Comparison of ENCODE assay signal across 23 mouse cellular contexts in genomic region chr8:115458119-115458518, GRCm38 (mm10).
"Had no signal": no experiment of that assay in that cellular context is flagged by ENCODE, and none has a peak within 500 bp of the region (broad histone marks: within the 10 kb centered on the region; RNA-seq: fewer than 3 reads in every experiment).

No protein-coding gene starts in this region.

- H3K4me1 ChIP-seq: heart, embryonic 15.5 days had no signal

- ATAC-seq: forebrain, postnatal 0 days; hindbrain, postnatal 0 days had no signal

- H3K27me3 ChIP-seq: heart, embryonic 15.5 days; hindbrain, embryonic 13.5 days; hindbrain, embryonic 15.5 days; limb, embryonic 12.5 days had no signal

- H3K27ac ChIP-seq: heart, embryonic 13.5 days; heart, embryonic 15.5 days; hindbrain, embryonic 13.5 days; hindbrain, embryonic 15.5 days; hindbrain, postnatal 0 days; layer of hippocampus, adult 2 months; left cerebral cortex, adult 2 months; limb, embryonic 10.5 days; limb, embryonic 12.5 days had no signal

- H3K9ac ChIP-seq: forebrain, postnatal 0 days; heart, embryonic 13.5 days; heart, embryonic 15.5 days; hindbrain, embryonic 13.5 days; hindbrain, embryonic 15.5 days; limb, embryonic 12.5 days had no signal

- DNase-seq: forebrain, postnatal 0 days; gastrocnemius, postnatal 14 days; gastrocnemius, postnatal 36 days; heart, adult 18-20 months; heart, postnatal 14 days; heart, postnatal 36 days; kidney, adult 18-20 months; kidney, adult 8-10 months; kidney, postnatal 10 days; kidney, postnatal 25 days; kidney, postnatal 4 days; liver had no signal

- H3K36me3 ChIP-seq: heart, embryonic 13.5 days; heart, embryonic 15.5 days; hindbrain, embryonic 13.5 days; hindbrain, embryonic 15.5 days; limb, embryonic 10.5 days; limb, embryonic 12.5 days had no signal

- H3K4me3 ChIP-seq: heart, embryonic 13.5 days; heart, embryonic 15.5 days; hindbrain, embryonic 13.5 days; hindbrain, embryonic 15.5 days; layer of hippocampus, adult 2 months; left cerebral cortex, adult 2 months; limb, embryonic 10.5 days; limb, embryonic 12.5 days had no signal

- H3K9me3 ChIP-seq: heart, embryonic 13.5 days; heart, embryonic 15.5 days; hindbrain, embryonic 13.5 days; hindbrain, embryonic 15.5 days; limb, embryonic 10.5 days; limb, embryonic 12.5 days had no signal

- H3K4me2 ChIP-seq: heart, embryonic 11.5 days; heart, embryonic 13.5 days; heart, embryonic 15.5 days; hindbrain, embryonic 13.5 days; hindbrain, embryonic 15.5 days; limb, embryonic 12.5 days; liver, embryonic 11.5 days had no signal
